Mouse (Mus musculus) monocyte, adult 2 months (primary cell): Measurements from ENCODE around the gene Vars.
"Not testable (repeated sequence)": the region's sequence is repeated elsewhere in the genome, so short reads cannot be mapped to it uniquely, and the experiment has no call there.

Experiments
- DNase-seq, 2 experiments: peaks; one replicate each; pipeline ENCODE4 v3.0.0; 2022; ENCODE audit warnings: low spot score in 2 of 2, low read depth in 1 of 2

The Vars gene

DNA sequence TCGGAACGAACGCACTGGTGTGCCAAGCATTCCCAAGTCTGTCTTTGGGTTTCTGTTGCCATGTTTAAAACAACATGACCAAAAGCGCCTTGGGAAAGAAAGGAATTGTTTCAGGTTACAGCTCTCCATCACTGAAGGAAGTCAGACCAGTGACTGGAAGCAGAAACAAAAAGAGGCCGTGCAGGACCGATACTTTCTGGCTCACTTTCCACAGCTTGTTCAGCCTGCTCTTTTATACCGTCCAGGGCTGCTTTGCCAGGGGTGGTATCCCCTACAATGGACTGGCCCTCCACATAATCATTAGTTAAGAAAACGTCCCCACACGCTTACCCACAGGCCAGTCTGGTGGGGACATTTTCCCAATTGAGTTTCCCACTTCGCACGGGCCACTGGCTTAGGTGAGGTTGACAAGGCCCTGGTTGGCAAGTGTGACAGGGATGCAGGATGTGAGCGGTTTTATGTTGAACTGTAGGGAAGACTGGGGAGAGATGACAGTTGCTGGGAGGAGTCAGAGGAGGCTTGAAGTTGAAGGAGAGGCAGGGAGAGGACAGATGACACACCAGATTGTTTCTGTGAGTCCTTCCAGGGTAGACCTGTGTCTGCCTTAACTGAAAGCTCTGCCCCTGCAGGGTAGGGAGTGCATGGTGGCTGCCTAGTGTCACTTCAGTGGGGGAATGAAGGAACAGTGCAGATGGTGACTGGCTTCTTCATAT, 1.5 kb downstream of the Vars start:
- DNase-seq = no peak

DNA sequence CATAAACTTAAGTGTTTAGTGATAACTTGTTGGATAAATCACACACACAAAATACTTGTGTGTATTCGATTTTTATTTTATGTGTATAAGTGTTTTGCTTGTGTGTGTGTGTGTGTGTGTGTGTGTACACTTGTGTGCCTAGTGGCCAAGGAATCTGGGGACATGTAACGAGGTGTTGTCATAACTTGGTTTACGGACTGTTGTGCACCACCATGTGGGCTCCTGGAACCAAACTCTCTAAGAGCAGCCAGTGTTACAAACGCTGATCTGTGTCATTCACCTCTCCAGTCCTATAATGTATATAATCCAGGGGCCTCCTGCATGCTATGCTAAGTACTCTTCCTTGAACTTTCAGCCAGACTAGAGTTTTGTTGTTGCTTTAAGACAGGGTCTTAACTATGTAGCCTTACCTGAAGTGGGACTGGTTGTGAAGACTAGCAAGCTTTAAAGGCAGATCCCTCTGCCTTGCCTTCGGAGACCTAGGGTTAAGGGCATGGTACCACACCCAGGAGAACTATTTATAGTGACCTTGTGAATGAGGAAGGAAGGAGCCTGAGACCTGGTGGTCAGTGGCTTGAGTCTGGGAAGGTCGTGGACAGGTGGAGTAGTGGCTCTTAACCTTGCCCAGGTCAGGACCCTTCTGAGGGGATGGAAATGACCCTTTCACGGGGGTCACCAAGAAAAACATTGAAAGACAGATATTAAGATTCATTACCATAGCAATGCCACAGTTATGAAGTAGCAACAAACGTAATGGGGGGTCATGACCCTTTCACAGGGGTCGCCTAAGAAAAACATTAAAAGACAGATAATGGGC, 2.4 kb downstream of the Vars start:
- no peak for DNase-seq

GRCm38 (mm10) chr17:35004075-35004717, 3.4 kb downstream of the Vars start:
- no peak for DNase-seq

DNA sequence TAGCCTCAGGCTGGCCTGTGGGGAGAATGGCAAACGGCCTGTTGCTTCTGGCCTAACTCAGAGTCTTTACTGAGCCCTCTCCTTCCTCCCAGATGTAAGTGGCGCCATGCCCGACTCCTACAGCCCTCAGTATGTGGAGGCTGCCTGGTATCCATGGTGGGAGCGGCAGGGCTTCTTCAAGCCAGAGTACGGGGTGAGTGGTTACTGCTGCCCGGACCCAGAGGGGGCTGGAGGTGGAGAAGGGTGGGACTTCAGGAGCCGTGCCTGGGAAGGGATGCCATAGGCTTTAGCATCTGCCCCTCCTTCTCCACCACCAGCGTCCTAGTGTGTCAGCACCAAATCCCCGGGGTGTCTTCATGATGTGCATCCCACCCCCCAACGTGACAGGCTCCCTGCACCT, 4.4 kb downstream of the Vars start:
- DNase-seq = no peak

GRCm38 (mm10) chr17:35005902-35006301, 5.1 kb downstream of the Vars start:
- not testable (repeated sequence) for DNase-seq

DNA sequence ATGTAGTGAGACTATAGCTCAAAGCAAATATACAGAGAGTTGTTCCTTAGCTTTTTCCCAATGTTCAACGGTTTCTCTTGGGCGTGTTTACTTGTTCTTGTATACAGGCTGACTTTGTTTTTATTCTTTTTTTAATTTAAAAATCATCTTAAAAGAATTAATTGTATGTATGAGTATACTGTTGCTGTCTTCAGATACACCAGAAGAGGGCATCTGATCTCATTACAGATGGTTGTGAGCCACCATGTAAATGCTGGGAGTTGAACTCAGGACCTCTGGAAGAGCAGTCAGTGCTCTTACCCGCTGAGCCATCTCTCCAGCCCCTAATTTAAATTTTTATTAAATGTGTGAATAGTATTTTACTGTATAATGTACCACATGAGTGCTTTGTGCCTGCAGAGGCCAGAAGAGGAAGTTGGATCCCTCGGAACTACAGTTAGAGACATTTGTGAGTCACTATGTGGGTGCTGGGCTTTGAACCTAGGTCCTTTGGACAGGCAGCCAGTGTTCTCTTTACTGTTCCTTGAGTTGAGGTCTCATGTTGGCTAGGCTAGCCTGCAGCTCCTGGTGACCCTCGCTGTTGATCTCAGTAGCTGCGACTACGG, 6.7 kb downstream of the Vars start:
- DNase-seq = no peak

DNA sequence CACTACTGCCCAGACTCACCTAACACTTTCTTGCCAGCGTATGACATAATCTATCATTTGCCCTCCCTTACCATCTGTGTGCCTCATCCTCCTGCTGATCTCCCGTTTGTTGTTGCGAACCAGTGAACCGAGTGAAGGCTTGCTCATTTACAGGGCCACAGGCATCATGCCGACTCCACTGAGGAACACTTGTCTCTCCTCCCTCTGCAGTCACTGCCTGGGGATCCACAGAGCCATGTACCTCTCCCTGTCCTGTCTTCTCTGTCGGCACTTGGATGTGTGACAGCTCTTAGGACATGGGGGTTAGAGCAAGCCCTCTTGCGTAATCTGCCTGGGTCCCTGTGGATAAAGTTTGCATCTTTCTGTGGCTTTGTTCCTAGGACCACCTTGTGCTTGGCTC, 8.8 kb downstream of the Vars start:
- no peak for DNase-seq

DNA sequence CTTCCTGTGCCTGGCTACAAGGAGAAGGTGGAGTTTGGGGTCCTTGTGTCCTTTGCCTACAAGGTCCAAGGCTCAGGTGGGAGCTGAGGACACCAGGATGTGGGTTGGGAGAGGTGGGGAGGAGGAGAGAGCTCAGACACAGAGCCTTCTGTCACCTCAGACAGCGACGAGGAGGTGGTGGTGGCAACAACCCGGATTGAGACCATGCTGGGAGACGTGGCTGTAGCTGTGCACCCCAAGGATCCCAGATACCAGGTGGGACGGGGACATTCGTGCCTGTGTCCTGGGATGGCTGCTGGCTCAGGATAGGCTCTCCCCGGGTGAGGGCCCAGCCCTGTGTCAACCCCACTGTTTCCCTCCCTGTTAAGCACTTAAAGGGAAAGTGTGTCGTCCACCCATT, 10.7 kb downstream of the Vars start:
- no peak for DNase-seq

DNA sequence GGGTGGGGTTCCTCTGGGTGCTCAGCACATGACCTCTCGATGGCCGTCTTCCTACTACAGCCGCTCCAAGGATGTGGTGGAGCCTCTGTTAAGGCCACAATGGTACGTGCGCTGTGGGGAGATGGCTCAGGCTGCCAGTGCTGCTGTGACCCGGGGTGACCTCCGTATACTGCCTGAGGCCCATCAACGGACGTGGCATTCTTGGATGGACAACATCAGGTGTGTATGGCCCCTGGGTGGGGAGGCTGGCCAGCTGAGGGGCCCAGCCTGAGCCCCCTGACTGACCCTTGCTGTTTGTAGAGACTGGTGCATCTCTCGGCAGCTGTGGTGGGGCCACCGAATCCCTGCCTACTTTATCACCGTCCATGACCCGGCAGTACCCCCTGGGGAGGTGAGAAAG, 11.6 kb downstream of the Vars start:
- DNase-seq = no peak

DNA sequence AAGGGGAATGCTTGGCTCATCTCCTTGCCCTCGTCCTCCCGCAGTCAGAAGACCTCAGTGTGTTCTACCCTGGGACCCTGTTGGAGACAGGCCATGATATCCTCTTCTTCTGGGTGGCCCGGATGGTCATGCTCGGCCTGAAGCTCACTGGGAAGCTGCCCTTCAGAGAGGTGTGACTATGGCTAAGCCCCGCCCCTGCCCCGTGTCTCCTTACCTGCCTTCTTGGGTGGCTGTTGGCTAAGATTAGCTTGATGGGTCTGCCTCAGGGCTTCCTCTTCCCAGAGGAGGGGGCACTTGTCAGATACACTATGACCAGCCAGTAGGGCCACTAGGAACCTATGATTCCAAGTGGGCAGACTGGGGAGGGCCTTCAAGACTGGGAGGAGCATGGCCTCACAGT, 12.4 kb downstream of the Vars start:
- no peak for DNase-seq

GRCm38 (mm10) chr17:35015296-35015695, 14.5 kb downstream of the Vars start:
- DNase-seq = no peak

DNA sequence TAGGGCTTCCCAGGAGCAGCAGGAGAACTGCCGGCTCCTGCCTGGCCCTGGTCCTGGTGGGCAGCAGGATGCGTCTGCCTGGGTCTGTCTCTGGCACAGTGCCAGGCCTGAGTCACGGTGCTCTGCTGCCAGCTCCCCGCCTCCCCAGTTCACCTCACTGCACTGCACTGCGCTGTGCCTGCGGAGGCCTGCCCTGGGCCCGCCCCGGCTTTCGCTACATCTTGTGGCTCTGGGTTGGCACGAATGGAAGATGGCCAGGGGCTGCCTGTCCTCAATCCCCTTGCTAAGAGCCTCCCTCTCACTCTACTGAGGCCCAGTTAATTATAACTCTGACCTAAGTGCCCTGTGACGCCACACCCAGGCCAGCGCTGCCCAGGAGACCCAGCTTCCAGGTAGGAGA, 15.6 kb downstream of the Vars start, which contains the start of gene Vwa7:
Gene Vwa7 (plus strand): TSS at position 204 of the 400 bp plus-strand sequence.
- no peak for DNase-seq

DNA sequence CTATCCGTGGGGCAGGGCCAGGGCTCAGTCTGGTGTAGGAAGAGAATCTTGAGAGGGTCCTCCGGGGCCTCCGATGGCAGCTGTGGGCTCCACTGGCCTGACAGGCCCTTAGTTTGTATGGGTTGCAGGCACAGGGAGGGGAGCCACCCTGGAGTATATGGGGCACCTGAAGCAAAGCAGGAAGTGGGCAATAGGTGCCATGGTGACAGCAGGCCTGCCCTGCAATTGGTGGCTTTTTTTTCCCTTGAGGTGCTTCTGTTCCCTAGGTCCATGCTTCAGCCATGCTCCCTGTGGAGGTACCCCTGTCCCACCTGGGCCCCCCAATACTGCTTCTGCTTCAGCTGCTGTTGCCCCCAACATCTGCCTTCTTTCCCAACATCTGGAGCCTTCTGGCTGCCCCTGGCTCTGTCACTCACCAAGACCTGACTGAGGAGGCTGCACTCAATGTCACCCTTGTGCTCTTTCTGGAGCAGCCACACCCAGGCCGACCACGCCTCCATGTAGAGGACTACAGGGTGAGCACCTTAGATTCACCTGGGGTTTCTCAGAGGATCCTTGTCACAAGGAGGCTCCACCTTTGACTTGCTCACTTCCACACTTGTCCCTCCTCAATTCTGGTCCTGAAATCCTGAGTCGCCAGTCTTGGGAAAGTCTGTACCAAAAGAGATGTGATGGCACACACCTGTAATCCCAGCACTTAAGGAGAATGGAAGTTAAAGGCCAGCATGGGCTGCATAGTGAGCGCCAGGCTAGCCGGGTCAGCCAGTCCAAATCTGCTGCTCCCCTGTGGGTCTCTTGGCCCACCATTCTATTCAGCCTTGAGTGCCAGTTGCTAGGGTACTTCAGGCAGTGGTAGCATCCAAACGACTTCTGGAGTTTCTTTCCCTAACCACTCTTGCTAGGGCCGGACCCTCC, 16.3 kb downstream of the Vars start:
- no peak for DNase-seq

DNA sequence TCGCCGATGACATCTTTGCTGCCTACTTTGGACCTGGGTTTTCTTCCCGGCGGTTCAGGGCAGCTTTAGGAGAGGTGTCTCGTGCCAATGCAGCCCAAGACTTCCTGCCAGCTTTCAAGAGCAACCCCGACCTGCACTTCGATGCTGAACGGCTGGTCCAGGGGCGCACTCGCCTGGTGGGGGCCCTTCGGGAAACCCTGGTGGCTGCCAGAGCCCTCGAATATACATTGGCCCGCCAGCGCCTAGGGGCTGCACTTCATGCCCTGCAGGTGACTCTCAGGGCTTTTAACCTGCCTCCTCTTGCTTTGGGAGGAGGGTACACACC, 16.9 kb downstream of the Vars start:
- no peak for DNase-seq

GRCm38 (mm10) chr17:35018171-35018570, 17.4 kb downstream of the Vars start:
- no peak for DNase-seq

GRCm38 (mm10) chr17:35019894-35020293, 19.1 kb downstream of the Vars start:
- no peak for DNase-seq

GRCm38 (mm10) chr17:35020551-35020950, 19.8 kb downstream of the Vars start:
- no peak for DNase-seq

DNA sequence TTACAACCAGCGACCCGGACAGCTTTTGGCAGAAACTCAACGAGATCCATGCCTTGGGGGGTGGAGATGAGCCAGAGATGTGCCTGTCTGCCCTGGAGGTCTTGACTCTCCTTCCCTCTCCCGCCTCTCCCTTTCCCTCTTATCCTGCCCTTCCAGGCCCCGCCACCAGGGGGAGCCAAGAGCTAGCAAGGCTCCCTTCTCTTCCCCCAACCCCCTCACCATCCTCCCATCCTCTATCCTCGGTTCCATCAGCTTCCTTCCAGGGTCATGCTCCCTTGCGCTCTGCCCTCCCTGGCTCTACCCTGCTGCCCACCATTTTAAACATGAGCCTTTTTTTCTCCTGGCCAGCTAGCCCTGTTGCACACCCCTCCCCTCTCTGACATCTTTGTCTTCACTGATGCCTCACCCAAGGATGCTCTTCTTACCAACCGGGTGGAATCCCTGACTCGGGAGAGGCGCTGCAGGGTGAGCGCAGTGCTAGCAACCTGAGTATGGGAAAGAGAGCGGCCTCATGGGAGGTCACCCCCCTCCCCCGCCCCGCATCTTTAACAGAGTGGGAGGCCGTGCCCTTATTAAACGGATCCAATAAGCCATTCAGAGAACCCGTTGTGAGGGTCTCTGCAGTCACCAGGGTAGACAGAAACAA, 20.5 kb downstream of the Vars start:
- peak; percentile 53 to 73 for DNase-seq

DNA sequence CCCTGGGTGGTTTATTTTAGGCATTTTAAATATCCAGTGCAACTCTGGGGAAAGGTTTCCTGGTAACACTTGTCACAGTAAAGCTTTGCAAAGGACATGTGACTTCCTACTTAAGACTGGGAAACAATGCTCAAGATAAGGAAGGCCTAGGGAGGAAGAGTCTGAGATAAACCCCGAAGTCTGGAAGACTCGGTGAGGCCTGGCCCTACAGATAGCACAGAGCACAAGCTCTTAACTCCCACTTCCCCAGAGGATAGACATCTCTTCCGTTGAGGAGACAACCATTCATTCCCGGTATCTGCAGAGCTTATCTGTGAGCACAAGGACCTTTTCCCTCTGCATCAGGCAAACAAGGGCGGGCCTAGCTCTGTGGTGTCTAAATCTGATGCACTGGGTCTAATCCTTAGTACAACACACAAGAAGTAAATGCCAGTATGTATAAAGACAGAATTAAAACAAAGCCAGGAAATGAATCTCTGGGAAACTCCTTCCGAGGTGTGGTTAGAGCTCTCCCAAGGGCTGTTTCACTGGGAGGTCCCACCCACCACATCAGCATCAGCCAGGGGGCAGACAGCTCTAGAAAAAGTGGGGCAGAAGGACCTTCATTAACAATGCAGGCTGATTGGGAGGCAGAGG, 21.2 kb downstream of the Vars start:
- no peak for DNase-seq

GRCm38 (mm10) chr17:35022541-35023060, 21.8 kb downstream of the Vars start:
- DNase-seq = no peak
